Mouse (Mus musculus): ENCODE results near the gene Eif2b3. TPM values are rescaled to one million over a fixed set of nuclear protein-coding genes. Genes with fewer than 3 reads are reported as not detected.

Eif2b3 gene
- total RNA-seq (2014; rRNA removed) (13.1 and 16.7 TPM in 2 replicates), polyA plus RNA-seq (2015; fragmentation: Nextera tagmentation; extraction: Ambion mirVana) (56.9 and 58.5 TPM in 2 replicates)

DNA sequence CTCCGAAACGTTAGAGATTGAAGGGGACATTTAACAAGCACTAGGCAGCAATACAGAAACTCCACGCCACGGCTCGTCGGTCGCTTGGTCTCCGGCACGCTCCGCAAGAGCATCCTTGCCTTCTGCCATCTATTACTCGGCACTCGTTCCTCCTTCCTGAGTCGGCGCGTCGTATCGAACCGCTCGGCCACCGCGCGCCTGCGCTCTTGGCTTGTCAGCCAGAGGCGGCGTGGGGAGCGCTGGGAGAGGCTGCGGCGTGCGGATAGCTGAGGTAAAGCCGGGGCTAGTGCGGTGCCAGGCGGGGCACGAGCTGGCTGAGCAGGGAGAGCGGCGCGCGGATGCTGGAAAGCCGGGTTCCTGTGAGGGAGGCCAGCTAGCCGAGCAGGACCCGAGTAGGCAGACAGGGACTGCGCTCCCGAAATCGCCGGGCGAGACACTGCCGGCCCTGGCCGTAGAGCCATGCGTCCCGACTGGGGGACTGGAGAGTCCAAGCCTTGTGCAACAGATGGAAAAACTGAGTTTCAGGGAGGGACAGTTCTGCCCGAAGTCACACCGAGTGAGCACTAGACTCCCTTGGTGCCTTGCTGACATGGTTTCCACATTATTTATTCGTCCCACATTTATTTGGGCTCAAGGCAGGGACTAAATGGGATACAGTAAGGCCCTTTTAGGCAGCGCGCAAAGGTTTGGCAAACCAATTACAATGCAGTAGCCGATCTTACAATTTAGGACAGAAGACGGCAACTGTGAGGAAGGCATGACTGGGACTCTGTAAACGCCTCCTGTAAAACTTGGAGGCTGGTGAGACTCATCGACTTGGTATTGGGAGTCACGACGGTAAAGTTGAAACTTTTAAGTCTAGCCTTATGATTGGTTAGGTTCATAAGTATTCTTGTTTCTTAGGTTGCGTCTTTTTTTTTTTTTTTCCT lies at the start of gene Eif2b3:
Eif2b3 (plus strand) TSS at position 197 of the 929 bp plus-strand sequence.
- Histone ChIP-seq H3K9me3 (ENCODE audit: low read length) (no peaks in the 10 kb centered on the region), H3K27ac (peak within 1 kb of the TSS; percentile 76; the same call in 1 of the 2 replicates), H3K4me1 (ENCODE audit: insufficient read depth, low read length) (peaks cover 7% of the 10 kb centered on the region; the same call in 1 of the 2 replicates), H3K4me3 (ENCODE audit: low read length) (peak within 1 kb of the TSS; percentile 90), H3K36me3 (ENCODE audit: insufficient read depth, low read length) (peaks cover 12% of the 10 kb centered on the region), H3K4me2 (ENCODE audit: low read depth, low read length) (peak within 1 kb of the TSS; percentile 72), H3K27me3 (ENCODE audit: insufficient read depth, low read length) (no peaks in the 10 kb centered on the region), H3K9ac (replicated peaks; ENCODE audit: low read length) (peak within 1 kb of the TSS; percentile 80)
- TF ChIP-seq CTCF (IDR thresholded peaks at IDR 0.05; ENCODE audit: low read depth), result no peak; the same call in 1 of the 2 replicates
- DNase-seq (ENCODE audit: low spot score) (peak; percentile 96), ATAC-seq (peak; percentile 96)
- whole genome bisulfite sequencing, result under 1% methylated on average over 61 of the region's 61 CpGs

GRCm38 (mm10) chr4:116976503-116976902 lies 42.7 kb upstream of the Eif2b3 start:
- H3K27ac ChIP-seq, result no peak overlapping the region
- peaks cover 25% of the 10 kb centered on the region for H3K36me3 ChIP-seq (ENCODE audit: insufficient read depth, low read length)
- ATAC-seq, result no peak
- no peaks in the 10 kb centered on the region for H3K27me3 ChIP-seq (ENCODE audit: insufficient read depth, low read length)
- no peak overlapping the region for H3K9ac ChIP-seq (replicated peaks; ENCODE audit: low read length)
- DNase-seq (ENCODE audit: low spot score), result no peak
- H3K4me1 ChIP-seq (ENCODE audit: insufficient read depth, low read length), result no peaks in the 10 kb centered on the region
- WGBS, result 81% methylated on average over 2 of the region's 2 CpGs
- no peak overlapping the region for H3K4me3 ChIP-seq (ENCODE audit: low read length)
- no peak overlapping the region for H3K4me2 ChIP-seq (ENCODE audit: low read depth, low read length)
- no peaks in the 10 kb centered on the region for H3K9me3 ChIP-seq (ENCODE audit: low read length)
- TF ChIP-seq CTCF (IDR thresholded peaks at IDR 0.05; ENCODE audit: low read depth), result peak; percentile 32

DNA sequence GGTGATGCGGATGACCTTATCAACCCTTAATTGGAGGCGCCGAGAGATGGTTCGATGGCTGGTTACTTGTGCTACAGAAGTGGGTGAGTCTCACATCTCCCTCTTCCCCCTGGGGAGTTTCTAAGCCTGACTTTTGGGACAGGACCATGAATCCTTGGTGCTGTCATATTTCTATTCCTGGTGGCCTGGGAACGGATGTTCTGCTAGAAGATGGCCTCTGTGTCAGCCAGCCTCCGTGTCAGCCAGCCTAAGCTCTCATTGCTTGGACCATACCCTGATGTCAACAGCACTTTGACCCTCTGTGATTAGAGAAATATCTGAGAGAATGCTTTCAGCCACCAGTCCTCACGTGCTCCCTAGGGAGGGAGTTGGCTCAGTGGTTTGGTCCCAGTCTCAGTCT lies 33.5 kb upstream of the Eif2b3 start:
- ATAC-seq (no peak), DNase-seq (ENCODE audit: low spot score) (no peak)
- no peaks in the 10 kb centered on the region for H3K27me3 ChIP-seq (ENCODE audit: insufficient read depth, low read length)
- H3K4me1 ChIP-seq (ENCODE audit: insufficient read depth, low read length), result no peaks in the 10 kb centered on the region
- 93% methylated on average over 7 of the region's 7 CpGs for WGBS
- no peak overlapping the region for H3K9ac ChIP-seq (replicated peaks; ENCODE audit: low read length)
- H3K4me3 ChIP-seq (ENCODE audit: low read length), result no peak overlapping the region
- H3K36me3 ChIP-seq (ENCODE audit: insufficient read depth, low read length), result peaks cover 12% of the 10 kb centered on the region
- no peak overlapping the region for H3K4me2 ChIP-seq (ENCODE audit: low read depth, low read length)
- no peaks in the 10 kb centered on the region for H3K9me3 ChIP-seq (ENCODE audit: low read length)
- no peak for TF ChIP-seq CTCF (IDR thresholded peaks at IDR 0.05; ENCODE audit: low read depth)
- no peak overlapping the region for H3K27ac ChIP-seq

DNA sequence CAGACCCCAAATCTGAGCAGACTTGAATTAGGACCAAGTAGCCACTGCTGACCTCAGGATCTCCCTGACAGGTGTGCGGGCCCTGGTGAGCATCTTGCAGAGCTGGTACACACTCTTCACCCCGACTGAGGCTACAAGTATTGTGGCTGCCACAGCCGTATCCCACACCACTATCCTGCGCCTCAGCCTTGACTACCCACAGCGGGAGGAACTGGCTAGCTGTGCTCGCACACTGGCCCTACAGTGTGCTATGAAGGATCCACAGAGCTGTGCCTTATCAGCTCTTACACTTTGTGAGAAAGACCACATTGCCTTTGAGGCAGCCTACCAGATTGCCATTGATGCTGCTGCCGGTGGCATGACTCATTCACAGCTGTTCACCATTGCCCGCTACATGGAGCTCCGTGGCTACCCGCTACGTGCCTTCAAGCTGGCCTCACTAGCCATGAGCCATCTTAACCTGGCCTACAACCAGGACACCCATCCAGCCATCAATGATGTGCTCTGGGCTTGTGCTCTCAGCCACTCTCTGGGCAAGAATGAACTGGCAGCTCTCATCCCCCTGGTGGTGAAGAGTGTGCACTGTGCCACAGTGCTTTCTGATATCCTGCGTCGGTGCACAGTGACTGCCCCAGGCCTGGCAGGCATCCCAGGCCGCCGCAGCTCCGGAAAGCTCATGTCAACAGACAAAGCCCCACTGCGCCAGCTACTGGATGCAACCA lies 32.6 kb upstream of the Eif2b3 start:
- Histone ChIP-seq H3K4me2 (ENCODE audit: low read depth, low read length) (no peak overlapping the region), H3K4me1 (ENCODE audit: insufficient read depth, low read length) (no peaks in the 10 kb centered on the region), H3K36me3 (ENCODE audit: insufficient read depth, low read length) (peaks cover 9% of the 10 kb centered on the region), H3K9ac (replicated peaks; ENCODE audit: low read length) (no peak overlapping the region), H3K4me3 (ENCODE audit: low read length) (no peak overlapping the region), H3K9me3 (ENCODE audit: low read length) (no peaks in the 10 kb centered on the region), H3K27me3 (ENCODE audit: insufficient read depth, low read length) (no peaks in the 10 kb centered on the region), H3K27ac (0 out of 2 replicates have a peak overlapping the region, but pooled peaks have one; percentile 11)
- peak; percentile 91 for DNase-seq (ENCODE audit: low spot score)
- peak; percentile 98 for TF ChIP-seq CTCF (IDR thresholded peaks at IDR 0.05; ENCODE audit: low read depth)
- peak; percentile 94 for ATAC-seq
- WGBS, result 55% methylated on average over 17 of the region's 17 CpGs

- no peak for TF ChIP-seq CTCF (IDR thresholded peaks at IDR 0.05; ENCODE audit: low read depth)
- 0 out of 2 replicates have a peak, but pooled peaks cover 6% of the 10 kb centered on the region for H3K36me3 ChIP-seq (ENCODE audit: insufficient read depth, low read length)
- WGBS, result 63% methylated on average over 5 of the region's 5 CpGs
These were observed 32.1 kb upstream of the Eif2b3 start for GRCm38 (mm10) chr4:116987122-116987456.

DNA sequence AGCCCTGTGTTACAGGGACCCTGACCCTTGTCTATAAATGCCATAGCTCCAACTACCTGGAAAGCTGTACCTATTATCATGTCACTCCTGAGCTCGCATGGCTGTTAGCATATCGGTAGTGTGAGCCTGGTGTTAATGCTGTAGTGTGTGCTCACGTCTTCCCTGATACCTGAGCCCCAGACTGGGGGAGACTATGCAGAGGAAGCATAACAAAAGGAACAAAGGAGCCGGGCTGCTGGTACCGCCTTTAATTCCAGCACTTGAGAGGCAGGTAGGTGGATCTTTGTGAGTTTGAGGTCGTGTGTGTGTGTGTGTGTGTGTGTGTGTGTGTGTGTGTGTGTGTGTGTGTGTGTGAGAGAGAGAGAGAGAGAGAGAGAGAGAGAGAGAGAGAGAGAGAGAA lies 29.5 kb upstream of the Eif2b3 start:
- no peak overlapping the region for H3K4me2 ChIP-seq (ENCODE audit: low read depth, low read length)
- 0 out of 2 replicates have a peak, but pooled peaks cover 6% of the 10 kb centered on the region for H3K36me3 ChIP-seq (ENCODE audit: insufficient read depth, low read length)
- H3K27me3 ChIP-seq (ENCODE audit: insufficient read depth, low read length), result no peaks in the 10 kb centered on the region
- H3K4me1 ChIP-seq (ENCODE audit: insufficient read depth, low read length), result peaks cover 9% of the 10 kb centered on the region; the same call in 1 of the 2 replicates
- H3K4me3 ChIP-seq (ENCODE audit: low read length), result no peak overlapping the region
- H3K9ac ChIP-seq (replicated peaks; ENCODE audit: low read length), result no peak overlapping the region
- DNase-seq (ENCODE audit: low spot score) (no peak), ATAC-seq (no peak)
- no peak for TF ChIP-seq CTCF (IDR thresholded peaks at IDR 0.05; ENCODE audit: low read depth)
- H3K27ac ChIP-seq, result no peak overlapping the region
- WGBS, result 56% methylated on average over 6 of the region's 6 CpGs
- H3K9me3 ChIP-seq (ENCODE audit: low read length), result no peaks in the 10 kb centered on the region

More at GRCm38 (mm10) chr4:116987122-116987456, 32.1 kb upstream of the Eif2b3 start:
- no peaks in the 10 kb centered on the region for H3K4me1 ChIP-seq (ENCODE audit: insufficient read depth, low read length)
- H3K27me3 ChIP-seq (ENCODE audit: insufficient read depth, low read length), result no peaks in the 10 kb centered on the region
- DNase-seq (ENCODE audit: low spot score), result no peak
- H3K9ac ChIP-seq (replicated peaks; ENCODE audit: low read length), result no peak overlapping the region
- H3K4me2 ChIP-seq (ENCODE audit: low read depth, low read length), result no peak overlapping the region
- no peak overlapping the region for H3K4me3 ChIP-seq (ENCODE audit: low read length)
- H3K9me3 ChIP-seq (ENCODE audit: low read length), result no peaks in the 10 kb centered on the region
- H3K27ac ChIP-seq, result no peak overlapping the region
- no peak for ATAC-seq
